Mouse (Mus musculus): ENCODE measurements around the gene Ankrd49. TPM values are rescaled to one million over a fixed set of nuclear protein-coding genes. Genes with fewer than 3 reads are reported as not detected.
A peak's percentile ranks its signal among the peaks of the same experiment; 100 is the strongest.

Gene Ankrd49
- polyA plus RNA-seq (2012), result 0.57 and 1.1 TPM in 2 replicates

DNA sequence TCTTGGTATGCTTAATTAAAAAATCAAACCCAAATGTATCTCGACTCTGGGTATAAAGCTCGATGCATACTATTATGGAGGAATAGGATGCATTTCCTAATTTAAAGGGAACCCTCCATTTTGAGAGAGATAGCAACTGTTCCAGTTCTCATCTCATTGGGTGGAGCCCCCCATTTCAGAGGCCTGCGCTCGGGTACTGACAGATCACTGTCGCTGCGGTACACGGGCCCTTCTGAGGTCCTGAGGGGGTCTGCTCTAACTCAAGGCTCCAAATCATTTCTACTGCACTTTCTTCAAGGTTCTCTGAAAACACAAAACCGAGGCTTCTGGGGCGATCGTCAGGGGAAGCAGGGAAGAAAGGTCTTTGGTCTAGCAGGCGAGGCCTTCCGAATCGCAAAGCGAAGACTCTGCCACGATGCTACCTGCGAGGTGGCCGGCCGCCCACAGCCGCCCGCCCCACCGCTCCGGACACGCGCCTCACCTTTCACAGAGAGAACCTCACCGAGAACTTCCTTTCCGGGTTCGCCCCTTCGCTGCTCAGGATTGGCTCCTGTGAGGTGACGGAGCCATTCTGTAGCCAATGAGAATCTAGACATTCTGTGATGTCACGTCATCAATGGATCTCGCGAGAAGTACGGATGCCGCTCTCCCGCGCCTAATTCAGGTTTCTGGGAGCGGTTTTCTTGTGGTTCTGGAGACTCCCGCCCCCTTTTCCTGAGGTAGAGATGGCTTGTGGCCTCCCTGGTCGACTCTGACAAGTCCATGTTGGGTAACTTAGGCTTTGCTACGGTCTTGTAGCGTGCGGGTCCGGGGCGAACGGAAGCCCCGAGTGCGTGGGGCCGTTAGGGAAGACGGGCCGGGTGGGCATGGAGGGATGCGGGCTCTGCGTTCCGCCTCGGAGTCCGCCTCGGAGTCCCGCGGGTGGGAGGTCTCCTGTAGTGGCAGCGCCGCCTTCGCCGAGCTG lies at the start of gene Ankrd49, which contains the start of gene Mre11a:
Ankrd49 (minus strand) TSS at position 818 of the 964 bp plus-strand sequence.
Mre11a (plus strand) TSS at position 616 of the 964 bp plus-strand sequence.
- Histone ChIP-seq H3K9me3 (ENCODE audit: control insufficient read depth, low read length) (no peaks in the 10 kb centered on the region), H3K36me3 (ENCODE audit: control insufficient read depth) (peaks cover 67% of the 10 kb centered on the region), H3K27me3 (ENCODE audit: control insufficient read depth) (no peaks in the 10 kb centered on the region), H3K4me3 (replicated peaks) (peak within 1 kb of the TSS; percentile 78), H3K4me1 (ENCODE audit: control insufficient read depth) (peaks cover 39% of the 10 kb centered on the region)
- TF ChIP-seq GATA1 (IDR thresholded peaks at IDR 0.05; ENCODE audit: low read length), result no peak
- no peak for TF ChIP-seq TAL1 (IDR thresholded peaks at IDR 0.05; ENCODE audit: low read length)

DNA sequence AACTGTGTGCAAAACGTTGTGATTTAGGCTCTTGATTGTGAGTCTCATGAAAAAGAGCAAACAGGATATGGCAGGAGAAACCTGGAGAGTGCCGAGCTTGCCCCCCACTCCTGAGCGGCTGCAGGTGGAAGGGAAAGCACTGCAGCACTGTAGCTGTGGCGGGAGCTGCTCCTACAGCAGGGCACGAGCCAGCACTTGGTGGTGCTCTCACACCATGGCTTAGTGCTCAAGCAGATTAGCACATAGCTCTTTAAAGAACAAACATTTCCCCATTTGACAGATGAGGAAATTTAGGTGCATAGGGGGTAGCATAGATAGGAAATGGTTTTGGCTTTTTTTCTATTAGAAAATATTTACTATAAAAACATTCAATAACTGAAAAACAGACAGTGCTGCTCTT lies 47.4 kb upstream of the Ankrd49 start:
- Histone ChIP-seq H3K27me3 (ENCODE audit: control insufficient read depth) (no peaks in the 10 kb centered on the region), H3K4me3 (replicated peaks) (no peak overlapping the region), H3K9me3 (ENCODE audit: control insufficient read depth, low read length) (no peaks in the 10 kb centered on the region), H3K4me1 (ENCODE audit: control insufficient read depth) (no peaks in the 10 kb centered on the region), H3K36me3 (ENCODE audit: control insufficient read depth) (peaks cover 91% of the 10 kb centered on the region)
- TF ChIP-seq GATA1 (IDR thresholded peaks at IDR 0.05; ENCODE audit: low read length) (no peak), TAL1 (IDR thresholded peaks at IDR 0.05; ENCODE audit: low read length) (no peak)

DNA sequence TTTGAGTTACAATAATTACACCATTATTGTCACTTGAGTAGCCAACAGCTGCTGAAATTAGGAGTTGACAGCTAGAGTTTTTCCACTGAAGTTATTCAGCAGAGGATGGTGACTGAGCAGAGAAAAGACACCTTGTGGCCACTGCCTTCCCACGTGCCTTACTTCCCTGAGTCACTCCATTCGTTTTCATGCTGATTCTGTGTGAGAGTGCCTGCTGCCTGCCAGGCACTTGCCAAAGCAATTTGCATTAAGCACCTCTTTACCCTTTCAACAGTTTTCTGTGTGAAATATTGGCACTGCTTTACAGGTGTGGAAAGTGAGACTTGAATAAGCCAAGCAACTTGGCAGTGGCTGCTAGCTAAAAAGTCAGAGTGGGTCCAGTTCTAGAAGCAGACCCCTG lies 43.2 kb upstream of the Ankrd49 start:
- no peaks in the 10 kb centered on the region for H3K9me3 ChIP-seq (ENCODE audit: control insufficient read depth, low read length)
- H3K4me3 ChIP-seq (replicated peaks), result no peak overlapping the region
- no peaks in the 10 kb centered on the region for H3K27me3 ChIP-seq (ENCODE audit: control insufficient read depth)
- peaks cover 88% of the 10 kb centered on the region for H3K36me3 ChIP-seq (ENCODE audit: control insufficient read depth)
- no peaks in the 10 kb centered on the region for H3K4me1 ChIP-seq (ENCODE audit: control insufficient read depth)
- no peak for TF ChIP-seq GATA1 (IDR thresholded peaks at IDR 0.05; ENCODE audit: low read length)
- TF ChIP-seq TAL1 (IDR thresholded peaks at IDR 0.05; ENCODE audit: low read length), result no peak

DNA sequence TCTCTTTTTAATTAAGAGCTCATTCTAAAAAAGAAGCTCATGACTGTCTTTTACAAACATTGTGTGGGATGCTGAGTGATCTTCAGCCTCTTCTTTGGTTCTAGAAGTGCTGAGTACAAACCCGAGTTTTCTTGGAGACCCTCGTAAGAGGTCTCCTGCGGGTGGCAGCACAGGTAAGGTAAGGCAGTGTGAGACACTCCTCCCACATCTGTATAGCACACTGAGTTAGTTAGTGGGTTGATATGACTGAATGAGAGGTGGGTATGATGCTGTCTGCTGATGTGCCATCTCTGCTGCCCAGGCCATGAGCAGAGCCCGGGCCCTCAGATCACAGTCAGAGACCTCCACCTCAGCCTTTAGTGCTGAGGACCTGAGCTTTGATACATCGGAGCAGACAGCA lies 40.2 kb upstream of the Ankrd49 start:
- TF ChIP-seq GATA1 (IDR thresholded peaks at IDR 0.05; ENCODE audit: low read length) (no peak), TAL1 (IDR thresholded peaks at IDR 0.05; ENCODE audit: low read length) (no peak)

DNA sequence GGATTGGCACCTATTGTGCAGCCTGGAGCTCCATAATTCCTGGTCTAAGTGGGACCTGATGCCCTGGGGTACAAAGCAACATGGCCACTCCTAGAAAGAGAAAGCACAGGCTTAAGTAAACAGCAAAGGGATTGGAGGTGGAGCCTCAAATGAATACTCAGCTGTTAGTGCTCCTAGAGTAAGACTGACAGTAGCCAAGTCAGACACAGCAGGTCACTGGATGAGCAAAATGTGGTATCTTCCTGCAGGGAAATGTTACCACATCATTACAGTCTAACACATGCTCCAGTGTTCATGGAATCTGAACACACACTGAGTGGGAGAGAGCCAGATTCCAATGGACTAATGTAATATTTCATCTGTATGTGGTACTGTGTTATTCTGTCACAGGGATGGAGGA lies 36.7 kb upstream of the Ankrd49 start:
- TF ChIP-seq GATA1 (IDR thresholded peaks at IDR 0.05; ENCODE audit: low read length), result no peak
- no peak for TF ChIP-seq TAL1 (IDR thresholded peaks at IDR 0.05; ENCODE audit: low read length)
- H3K4me3 ChIP-seq (replicated peaks), result no peak overlapping the region

More for the DNA sequence above, 40.2 kb upstream of the Ankrd49 start:
- no peaks in the 10 kb centered on the region for H3K4me1 ChIP-seq (ENCODE audit: control insufficient read depth)
- H3K27me3 ChIP-seq (ENCODE audit: control insufficient read depth), result no peaks in the 10 kb centered on the region
- no peaks in the 10 kb centered on the region for H3K9me3 ChIP-seq (ENCODE audit: control insufficient read depth, low read length)
- H3K4me3 ChIP-seq (replicated peaks), result no peak overlapping the region
- H3K36me3 ChIP-seq (ENCODE audit: control insufficient read depth), result peaks cover 87% of the 10 kb centered on the region

DNA sequence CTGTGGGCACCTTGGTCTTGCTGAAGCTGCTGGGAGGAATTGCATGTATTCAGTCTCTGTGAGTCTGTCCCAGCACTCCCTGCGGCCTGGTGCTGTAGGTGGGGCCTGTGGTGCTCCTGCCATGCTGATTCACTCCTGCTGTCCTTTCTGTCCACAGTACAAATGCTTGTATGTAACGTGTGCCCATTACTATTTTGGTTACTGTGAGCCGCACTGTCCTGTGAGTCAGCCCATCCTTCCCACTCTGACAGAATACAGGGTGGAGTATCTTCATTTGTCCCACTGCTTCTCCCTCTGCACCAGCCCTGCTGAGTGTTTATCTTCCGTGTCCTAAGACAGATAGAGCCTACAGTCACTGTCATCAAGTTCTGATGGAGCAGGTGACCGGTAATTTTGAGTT lies 25.5 kb upstream of the Ankrd49 start:
- TF ChIP-seq TAL1 (IDR thresholded peaks at IDR 0.05; ENCODE audit: low read length), result no peak
- no peak for TF ChIP-seq GATA1 (IDR thresholded peaks at IDR 0.05; ENCODE audit: low read length)
- H3K27me3 ChIP-seq (ENCODE audit: control insufficient read depth), result no peaks in the 10 kb centered on the region
- no peak overlapping the region for H3K4me3 ChIP-seq (replicated peaks)
- H3K36me3 ChIP-seq (ENCODE audit: control insufficient read depth), result peaks cover 96% of the 10 kb centered on the region
- H3K9me3 ChIP-seq (ENCODE audit: control insufficient read depth, low read length), result no peaks in the 10 kb centered on the region
- H3K4me1 ChIP-seq (ENCODE audit: control insufficient read depth), result no peaks in the 10 kb centered on the region

More for the DNA sequence above, 36.7 kb upstream of the Ankrd49 start:
- H3K4me1 ChIP-seq (ENCODE audit: control insufficient read depth), result no peaks in the 10 kb centered on the region
- H3K27me3 ChIP-seq (ENCODE audit: control insufficient read depth), result no peaks in the 10 kb centered on the region
- H3K36me3 ChIP-seq (ENCODE audit: control insufficient read depth), result peaks cover 92% of the 10 kb centered on the region
- no peaks in the 10 kb centered on the region for H3K9me3 ChIP-seq (ENCODE audit: control insufficient read depth, low read length)

DNA sequence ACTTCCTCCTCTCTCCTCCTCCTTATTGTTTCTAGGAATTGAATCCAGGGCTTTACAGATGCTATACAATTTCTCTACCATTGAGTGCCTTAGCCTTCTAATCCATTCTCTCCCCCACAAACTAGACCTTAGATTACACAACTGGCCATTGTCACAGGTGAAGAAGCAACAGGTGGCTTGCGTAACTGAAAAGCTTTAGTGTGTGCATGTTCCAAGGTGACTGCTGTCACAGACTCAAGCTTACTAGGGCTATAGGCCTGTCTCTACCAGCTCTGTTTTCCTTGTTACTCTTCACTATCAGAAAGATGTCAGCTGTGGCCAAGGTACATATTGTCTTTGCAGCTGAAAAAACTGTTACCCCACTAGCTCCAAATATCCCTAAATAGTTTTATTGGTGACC lies 22.1 kb upstream of the Ankrd49 start:
- Histone ChIP-seq H3K9me3 (ENCODE audit: control insufficient read depth, low read length) (no peaks in the 10 kb centered on the region), H3K4me3 (replicated peaks) (no peak overlapping the region), H3K27me3 (ENCODE audit: control insufficient read depth) (no peaks in the 10 kb centered on the region), H3K4me1 (ENCODE audit: control insufficient read depth) (no peaks in the 10 kb centered on the region), H3K36me3 (ENCODE audit: control insufficient read depth) (peaks cover 95% of the 10 kb centered on the region)
- no peak for TF ChIP-seq TAL1 (IDR thresholded peaks at IDR 0.05; ENCODE audit: low read length)
- TF ChIP-seq GATA1 (IDR thresholded peaks at IDR 0.05; ENCODE audit: low read length), result no peak

DNA sequence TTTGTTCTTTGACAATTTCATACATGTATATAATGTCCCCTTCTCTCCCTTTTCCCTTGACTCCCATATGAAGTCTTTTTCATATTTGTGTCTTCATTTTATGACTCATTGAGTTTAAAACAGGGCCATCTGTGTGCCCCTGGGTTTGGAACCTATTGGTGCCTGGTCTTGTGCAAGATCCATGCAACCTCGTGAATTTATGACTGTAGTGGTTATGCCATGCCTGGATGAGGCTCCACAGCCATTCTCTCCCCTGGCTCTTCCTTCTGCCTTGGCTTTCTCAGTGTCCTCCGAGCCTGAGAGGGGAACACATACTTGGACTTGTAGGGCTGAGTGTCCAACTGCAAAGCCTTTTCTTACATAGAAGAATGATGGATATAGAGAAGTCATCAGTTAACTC lies 21.1 kb upstream of the Ankrd49 start:
- H3K36me3 ChIP-seq (ENCODE audit: control insufficient read depth), result peaks cover 95% of the 10 kb centered on the region
- TF ChIP-seq TAL1 (IDR thresholded peaks at IDR 0.05; ENCODE audit: low read length) (no peak), GATA1 (IDR thresholded peaks at IDR 0.05; ENCODE audit: low read length) (no peak)
- H3K4me1 ChIP-seq (ENCODE audit: control insufficient read depth), result no peaks in the 10 kb centered on the region
- no peaks in the 10 kb centered on the region for H3K27me3 ChIP-seq (ENCODE audit: control insufficient read depth)
- H3K4me3 ChIP-seq (replicated peaks), result no peak overlapping the region
- H3K9me3 ChIP-seq (ENCODE audit: control insufficient read depth, low read length), result no peaks in the 10 kb centered on the region

DNA sequence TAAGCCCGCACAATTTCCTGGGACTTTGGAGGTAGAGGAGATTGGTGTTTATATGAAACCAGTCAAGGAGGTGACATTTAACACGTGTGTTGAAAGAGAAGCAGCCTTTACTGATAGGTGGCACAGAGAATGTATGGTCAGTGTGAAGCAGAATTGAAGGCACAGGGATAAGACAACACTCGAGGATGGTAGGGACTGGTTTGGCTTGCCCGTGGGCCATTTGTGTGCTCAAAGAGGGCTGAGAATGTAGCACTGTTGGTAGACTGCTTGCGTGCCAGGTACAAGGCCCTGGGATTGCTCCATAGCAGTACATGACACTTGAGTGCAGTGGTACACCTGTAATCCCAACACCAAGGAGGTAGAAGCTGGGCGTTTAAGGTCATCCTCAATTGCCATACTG lies 2.7 kb upstream of the Ankrd49 start:
- Histone ChIP-seq H3K27me3 (ENCODE audit: control insufficient read depth) (no peaks in the 10 kb centered on the region), H3K36me3 (ENCODE audit: control insufficient read depth) (peaks cover 69% of the 10 kb centered on the region), H3K4me3 (replicated peaks) (no peak overlapping the region), H3K4me1 (ENCODE audit: control insufficient read depth) (peaks cover 33% of the 10 kb centered on the region), H3K9me3 (ENCODE audit: control insufficient read depth, low read length) (no peaks in the 10 kb centered on the region)
- no peak for TF ChIP-seq TAL1 (IDR thresholded peaks at IDR 0.05; ENCODE audit: low read length)
- no peak for TF ChIP-seq GATA1 (IDR thresholded peaks at IDR 0.05; ENCODE audit: low read length)
